Mouse (Mus musculus) myocyte (in vitro differentiated cells): Measurements from ENCODE around the gene Tle1.

Experiments used
- CEBPB ChIP-seq: IDR thresholded peaks from 2 replicates; pipeline ENCODE4 v1.6.1; 2011; ENCODE audit warnings: mild to moderate bottlenecking, moderate library complexity; ENCODE audit not compliant: poor library complexity, insufficient read depth, severe bottlenecking
- E2F4 ChIP-seq: IDR thresholded peaks from one replicate; pipeline ENCODE4 v1.6.1; 2011; ENCODE audit warnings: mild to moderate bottlenecking, control low read depth, moderate library complexity; ENCODE audit not compliant: insufficient read depth
- MAX ChIP-seq: IDR thresholded peaks from one replicate; pipeline ENCODE4 v1.6.1; 2011; ENCODE audit warnings: low read depth, mild to moderate bottlenecking, control low read depth
- MYOD1 ChIP-seq, 3 experiments: IDR thresholded peaks; one replicate each; pipeline ENCODE4 v1.6.1; 2011; ENCODE audit warnings: control low read depth in 2 of 3, low read depth in 2 of 3, mild to moderate bottlenecking in 2 of 3, moderate library complexity in 1 of 3; ENCODE audit not compliant: insufficient read length in 2 of 3, control insufficient read depth in 1 of 3
- MYOG ChIP-seq, 3 experiments: IDR thresholded peaks; one replicate each; pipeline ENCODE4 v1.6.1; 2011; ENCODE audit warnings: control low read depth in 2 of 3, low read depth in 2 of 3, mild to moderate bottlenecking in 2 of 3; ENCODE audit not compliant: insufficient read length in 2 of 3, control insufficient read depth in 1 of 3, insufficient read depth in 1 of 3
- POLR2A ChIP-seq: IDR thresholded peaks from one replicate; pipeline ENCODE4 v1.6.1; 2011; ENCODE audit warnings: low read depth, mild to moderate bottlenecking, control low read depth, moderate library complexity; ENCODE audit not compliant: insufficient read length
- POLR2AphosphoS2 ChIP-seq: IDR thresholded peaks from one replicate; pipeline ENCODE4 v1.6.1; 2011; ENCODE audit warnings: low read depth, control low read depth; ENCODE audit not compliant: insufficient read length
- REST ChIP-seq: IDR thresholded peaks from one replicate; pipeline ENCODE4 v1.6.1; 2011; ENCODE audit warnings: mild to moderate bottlenecking, control low read depth, moderate library complexity; ENCODE audit not compliant: insufficient read depth, insufficient read length
- SRF ChIP-seq: IDR thresholded peaks from one replicate; pipeline ENCODE4 v1.6.1; 2011; ENCODE audit warnings: low read depth; ENCODE audit not compliant: control insufficient read depth, insufficient read length
- TCF12 ChIP-seq: IDR thresholded peaks from one replicate; pipeline ENCODE4 v1.6.1; 2011; ENCODE audit warnings: mild to moderate bottlenecking, control low read depth; ENCODE audit not compliant: poor library complexity, insufficient read depth, severe bottlenecking
- TCF3 ChIP-seq: IDR thresholded peaks from one replicate; pipeline ENCODE4 v1.6.1; 2011; ENCODE audit warnings: low read depth, control low read depth; ENCODE audit not compliant: insufficient read length
- USF1 ChIP-seq: IDR thresholded peaks from one replicate; pipeline ENCODE4 v1.6.1; 2011; ENCODE audit warnings: low read depth, mild to moderate bottlenecking, control low read depth, moderate library complexity

DNA sequence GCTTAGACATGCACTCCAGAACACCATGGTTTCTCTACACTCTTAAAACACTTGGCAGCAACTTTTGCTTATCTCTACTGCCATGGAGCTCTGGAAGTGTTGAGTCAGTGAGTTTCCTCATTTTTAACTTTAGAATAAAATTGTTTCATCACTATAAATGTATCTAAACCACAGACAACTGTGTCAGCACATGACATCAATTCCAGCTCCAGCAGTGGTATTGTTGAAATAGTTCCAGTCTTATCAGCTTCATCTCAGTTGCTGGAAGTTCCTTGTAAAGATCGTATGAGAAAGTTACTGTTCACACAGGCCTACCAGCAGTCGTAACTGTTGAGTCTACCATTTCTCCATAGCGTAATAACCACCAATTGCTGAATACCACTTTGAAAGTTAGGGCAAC lies 31.5 kb upstream of the Tle1 start:
- TF ChIP-seq SRF, result no peak
- no peak for TF ChIP-seq POLR2A
- no peak for TF ChIP-seq E2F4
- TF ChIP-seq MYOG (IDR thresholded peaks at IDR 0.05; ENCODE audit: control insufficient read depth in 1 of 3, insufficient read depth in 1 of 3, insufficient read length in 2 of 3, low read depth in 2 of 3), result no peak
- TF ChIP-seq TCF12, result no peak
- TF ChIP-seq MAX, result no peak
- no peak for TF ChIP-seq POLR2AphosphoS2
- TF ChIP-seq MYOD1 (IDR thresholded peaks at IDR 0.05; ENCODE audit: control insufficient read depth in 1 of 3, insufficient read length in 2 of 3, low read depth in 2 of 3), result no peak
- TF ChIP-seq CEBPB, result peak; percentile 37; the same call in 1 of the 2 replicates
- TF ChIP-seq USF1, result no peak
- no peak for TF ChIP-seq TCF3
- TF ChIP-seq REST, result no peak
